Mouse (Mus musculus): ENCODE measurements around the gene Grhpr.
A peak's percentile ranks its signal among the peaks of the same experiment; 100 is the strongest.
"Not testable (repeated sequence)": the region's sequence is repeated elsewhere in the genome, so short reads cannot be mapped to it uniquely, and the experiment has no call there.

Grhpr gene

GRCm38 (mm10) chr4:45015615-45016014 lies 34.4 kb downstream of the Grhpr start:
- peak; percentile 55 for DNase-seq (ENCODE audit: low spot score)

GRCm38 (mm10) chr4:45018452-45018980 lies 37.3 kb downstream of the Grhpr start, which contains the start of gene Polr1e:
Polr1e (plus strand) TSS chr4:45018583.
- DNase-seq (ENCODE audit: low spot score) = peak; percentile 87

GRCm38 (mm10) chr4:45019009-45019408 lies 37.8 kb downstream of the Grhpr start:
- no peak for DNase-seq (ENCODE audit: low spot score)

- DNase-seq (ENCODE audit: low spot score) = no peak
These were observed 45.3 kb downstream of the Grhpr start for GRCm38 (mm10) chr4:45026459-45026858.

- no peak for DNase-seq (ENCODE audit: low spot score)
These were observed 51.4 kb downstream of the Grhpr start for GRCm38 (mm10) chr4:45032586-45032985.

- DNase-seq (ENCODE audit: low spot score) = no peak
These were observed 53.8 kb downstream of the Grhpr start for GRCm38 (mm10) chr4:45034693-45035628.

- DNase-seq (ENCODE audit: low spot score) = no peak
These were observed 54.9 kb downstream of the Grhpr start for GRCm38 (mm10) chr4:45036048-45036447.

GRCm38 (mm10) chr4:45036571-45036970 lies 55.4 kb downstream of the Grhpr start:
- no peak for DNase-seq (ENCODE audit: low spot score)

GRCm38 (mm10) chr4:45037455-45038410 lies 56.5 kb downstream of the Grhpr start:
- no peak for DNase-seq (ENCODE audit: low spot score)

GRCm38 (mm10) chr4:45038879-45039278 lies 57.7 kb downstream of the Grhpr start:
- not testable (repeated sequence) for DNase-seq (ENCODE audit: low spot score)

- DNase-seq (ENCODE audit: low spot score) = not testable (repeated sequence)
These were observed 58.4 kb downstream of the Grhpr start for GRCm38 (mm10) chr4:45039546-45039945.
